Mouse (Mus musculus) adrenal gland, adult 18-20 months (tissue): ENCODE results near the gene Acvr1b. TPM values are rescaled to one million over a fixed set of nuclear protein-coding genes. Genes with fewer than 3 reads are reported as not detected.

Experiments
- DNase-seq, 2 experiments: peaks; one replicate each; pipeline ENCODE4 v3.0.0; 2021 to 2022; ENCODE audit warnings: low spot score in 2 of 2
- total RNA-seq, 2 experiments: library from RNA; stranded (reverse); gene quantifications; 1 replicate in 1 of 2; 2 replicates in 1 of 2; pipeline ENCODE4 v1.2.3; 2021

Gene Acvr1b
- total RNA-seq, 2 experiments from 2014 or later: 5.8 to 5.9 TPM

- peak; percentile 91 to 96 for DNase-seq
These were observed 28.3 kb upstream of the Acvr1b start for GRCm38 (mm10) chr15:101145424-101146099.

GRCm38 (mm10) chr15:101146100-101146965, 27.5 kb upstream of the Acvr1b start:
- DNase-seq: no peak

- no peak for DNase-seq
These were observed 26.6 kb upstream of the Acvr1b start for GRCm38 (mm10) chr15:101147115-101147909.

- DNase-seq: no peak
These were observed 26.0 kb upstream of the Acvr1b start for GRCm38 (mm10) chr15:101147910-101148273.

GRCm38 (mm10) chr15:101148604-101149003, 25.3 kb upstream of the Acvr1b start:
- no peak for DNase-seq

- DNase-seq: no peak
These were observed 22.2 kb upstream of the Acvr1b start for GRCm38 (mm10) chr15:101151409-101152261.

GRCm38 (mm10) chr15:101154700-101155616, 18.9 kb upstream of the Acvr1b start:
- DNase-seq: no peak

- DNase-seq: no peak
These were observed 13.7 kb upstream of the Acvr1b start for GRCm38 (mm10) chr15:101160128-101160527.

- DNase-seq: no peak
These were observed 13.3 kb upstream of the Acvr1b start for GRCm38 (mm10) chr15:101160591-101160990.

- no peak for DNase-seq
These were observed 12.3 kb upstream of the Acvr1b start for GRCm38 (mm10) chr15:101161534-101161933.

GRCm38 (mm10) chr15:101163056-101163458, 10.8 kb upstream of the Acvr1b start:
- DNase-seq: no peak

- DNase-seq: no peak
These were observed 10.0 kb upstream of the Acvr1b start for GRCm38 (mm10) chr15:101163854-101164253.

- no peak for DNase-seq
These were observed 9.6 kb upstream of the Acvr1b start for GRCm38 (mm10) chr15:101164291-101164690.

- DNase-seq: no peak
These were observed 8.0 kb upstream of the Acvr1b start for GRCm38 (mm10) chr15:101165658-101166437.

GRCm38 (mm10) chr15:101167553-101167952, 6.3 kb upstream of the Acvr1b start:
- DNase-seq: no peak

- DNase-seq: no peak
These were observed 4.0 kb upstream of the Acvr1b start for GRCm38 (mm10) chr15:101169910-101170309.

GRCm38 (mm10) chr15:101170413-101170980, 3.4 kb upstream of the Acvr1b start:
- DNase-seq: no peak

- DNase-seq: no peak
These were observed 2.6 kb upstream of the Acvr1b start for GRCm38 (mm10) chr15:101171272-101171671.
